Mouse (Mus musculus) olfactory bulb, adult 2 months (tissue): ENCODE data around the gene Tert.

Experiments used
- CTCF ChIP-seq: fragments of 200-500 bp; IDR thresholded peaks from 2 replicates; pipeline ENCODE4 v1.5.1; 2012; ENCODE audit warnings: low read depth, mild to moderate bottlenecking, low read length, moderate library complexity; ENCODE audit not compliant: insufficient read depth
- POLR2A ChIP-seq: fragments of 200-500 bp; IDR thresholded peaks from 2 replicates; pipeline ENCODE4 v1.6.1; 2012; ENCODE audit warnings: mild to moderate bottlenecking, low read depth, low read length, moderate library complexity; ENCODE audit not compliant: insufficient read depth

DNA sequence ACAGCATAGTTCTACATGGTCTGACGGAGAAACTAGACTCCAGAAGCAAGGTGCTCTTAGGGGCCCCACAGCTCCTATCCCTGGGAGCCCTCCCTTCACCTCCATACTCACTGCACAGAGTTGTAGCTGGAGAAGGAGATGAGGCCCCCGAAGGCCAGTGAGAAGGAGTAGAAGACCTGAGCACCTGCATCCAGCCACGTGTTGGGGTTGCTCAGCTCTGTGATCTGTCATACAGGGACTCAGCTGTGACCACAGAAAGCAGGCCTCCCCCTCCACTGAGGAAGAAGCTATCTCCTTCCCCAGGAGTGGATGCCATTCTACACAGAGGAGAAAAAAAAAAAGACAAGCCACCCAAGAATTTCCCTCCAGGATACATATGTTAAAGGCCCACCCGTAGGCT lies 62.2 kb downstream of the Tert start:
- TF ChIP-seq POLR2A (no peak), CTCF (no peak)
